Mouse (Mus musculus): ENCODE measurements at regions not wholly inside any gene's neighbourhood (a gene's known extent, or its start where the extent isn't known, plus 50 kb on each side); places are given as distances from the start of the nearest gene placed in this dataset.

GRCm38 (mm10) chr6:94776585-94776984, 76.6 kb upstream of the Lrig1 start:
- H3K4me3 ChIP-seq (replicated peaks; ENCODE audit: insufficient read depth, low read depth, low read length): no peak overlapping the region
- no peak for DNase-seq
- no peak overlapping the region for H3K27ac ChIP-seq (ENCODE audit: insufficient read depth, low read length)
- H3K27me3 ChIP-seq (ENCODE audit: control insufficient read depth, insufficient read depth, low read length): no peaks in the 10 kb centered on the region; the same call in 1 of the 2 replicates
- H3K4me1 ChIP-seq (ENCODE audit: control insufficient read depth, insufficient read depth, low read length): no peaks in the 10 kb centered on the region
- no peak for TF ChIP-seq CTCF (IDR thresholded peaks at IDR 0.05; ENCODE audit: borderline replicate concordance, insufficient read depth, low read depth, low read length)
- no peak for TF ChIP-seq POLR2A (IDR thresholded peaks at IDR 0.05; ENCODE audit: borderline replicate concordance, insufficient read depth, low read length)
- WGBS: 16% methylated on average over 4 of the region's 4 CpGs

- H3K4me1 ChIP-seq (ENCODE audit: control insufficient read depth, insufficient read depth, low read length): no peaks in the 10 kb centered on the region
- no peak for DNase-seq
- WGBS: 100% methylated on average over 3 of the region's 3 CpGs
- TF ChIP-seq CTCF (IDR thresholded peaks at IDR 0.05; ENCODE audit: borderline replicate concordance, insufficient read depth, low read depth, low read length) (no peak), POLR2A (IDR thresholded peaks at IDR 0.05; ENCODE audit: borderline replicate concordance, insufficient read depth, low read length) (no peak)
- H3K27me3 ChIP-seq (ENCODE audit: control insufficient read depth, insufficient read depth, low read length): no peaks in the 10 kb centered on the region; the same call in 1 of the 2 replicates
- H3K4me3 ChIP-seq (replicated peaks; ENCODE audit: insufficient read depth, low read depth, low read length): no peak overlapping the region
- H3K27ac ChIP-seq (ENCODE audit: insufficient read depth, low read length): no peak overlapping the region
Measured at GRCm38 (mm10) chr6:94774871-94775270, 74.9 kb upstream of the Lrig1 start.

- Histone ChIP-seq H3K4me1 (ENCODE audit: control insufficient read depth, insufficient read depth, low read length) (no peaks in the 10 kb centered on the region), H3K27me3 (ENCODE audit: control insufficient read depth, insufficient read depth, low read length) (no peaks in the 10 kb centered on the region; the same call in 1 of the 2 replicates), H3K4me3 (replicated peaks; ENCODE audit: insufficient read depth, low read depth, low read length) (no peak overlapping the region), H3K27ac (ENCODE audit: insufficient read depth, low read length) (no peak overlapping the region)
- 17% methylated on average over 27 of the region's 27 CpGs for WGBS
- no peak for DNase-seq
- TF ChIP-seq POLR2A (IDR thresholded peaks at IDR 0.05; ENCODE audit: borderline replicate concordance, insufficient read depth, low read length) (no peak), CTCF (IDR thresholded peaks at IDR 0.05; ENCODE audit: borderline replicate concordance, insufficient read depth, low read depth, low read length) (no peak)
Measured at GRCm38 (mm10) chr6:94773604-94774486, 73.9 kb upstream of the Lrig1 start.

GRCm38 (mm10) chr6:94772868-94773603, 73.1 kb upstream of the Lrig1 start:
- Histone ChIP-seq H3K4me1 (ENCODE audit: control insufficient read depth, insufficient read depth, low read length) (no peaks in the 10 kb centered on the region), H3K27me3 (ENCODE audit: control insufficient read depth, insufficient read depth, low read length) (no peaks in the 10 kb centered on the region; the same call in 1 of the 2 replicates), H3K4me3 (replicated peaks; ENCODE audit: insufficient read depth, low read depth, low read length) (no peak overlapping the region), H3K27ac (ENCODE audit: insufficient read depth, low read length) (no peak overlapping the region)
- no peak for TF ChIP-seq CTCF (IDR thresholded peaks at IDR 0.05; ENCODE audit: borderline replicate concordance, insufficient read depth, low read depth, low read length)
- TF ChIP-seq POLR2A (IDR thresholded peaks at IDR 0.05; ENCODE audit: borderline replicate concordance, insufficient read depth, low read length): no peak
- no peak for DNase-seq
- WGBS: 71% methylated on average over 12 of the region's 12 CpGs

GRCm38 (mm10) chr6:94772391-94772790, 72.4 kb upstream of the Lrig1 start:
- H3K4me3 ChIP-seq (replicated peaks; ENCODE audit: insufficient read depth, low read depth, low read length): no peak overlapping the region
- no peak for DNase-seq
- TF ChIP-seq POLR2A (IDR thresholded peaks at IDR 0.05; ENCODE audit: borderline replicate concordance, insufficient read depth, low read length): no peak
- no peak for TF ChIP-seq CTCF (IDR thresholded peaks at IDR 0.05; ENCODE audit: borderline replicate concordance, insufficient read depth, low read depth, low read length)
- no peaks in the 10 kb centered on the region for H3K4me1 ChIP-seq (ENCODE audit: control insufficient read depth, insufficient read depth, low read length)
- no peaks in the 10 kb centered on the region; the same call in 1 of the 2 replicates for H3K27me3 ChIP-seq (ENCODE audit: control insufficient read depth, insufficient read depth, low read length)
- no peak overlapping the region for H3K27ac ChIP-seq (ENCODE audit: insufficient read depth, low read length)
- 82% methylated on average over 7 of the region's 7 CpGs for WGBS

- Histone ChIP-seq H3K4me1 (ENCODE audit: control insufficient read depth, insufficient read depth, low read length) (no peaks in the 10 kb centered on the region), H3K27me3 (ENCODE audit: control insufficient read depth, insufficient read depth, low read length) (no peaks in the 10 kb centered on the region; the same call in 1 of the 2 replicates), H3K27ac (ENCODE audit: insufficient read depth, low read length) (no peak overlapping the region), H3K4me3 (replicated peaks; ENCODE audit: insufficient read depth, low read depth, low read length) (no peak overlapping the region)
- no peak for DNase-seq
- 81% methylated on average over 5 of the region's 5 CpGs for WGBS
- TF ChIP-seq POLR2A (IDR thresholded peaks at IDR 0.05; ENCODE audit: borderline replicate concordance, insufficient read depth, low read length): no peak
- TF ChIP-seq CTCF (IDR thresholded peaks at IDR 0.05; ENCODE audit: borderline replicate concordance, insufficient read depth, low read depth, low read length): no peak
Measured at GRCm38 (mm10) chr6:94768230-94768629, 68.3 kb upstream of the Lrig1 start.

GRCm38 (mm10) chr6:94765724-94766123, 65.8 kb upstream of the Lrig1 start:
- WGBS: 88% methylated on average over 6 of the region's 6 CpGs
- Histone ChIP-seq H3K27ac (ENCODE audit: insufficient read depth, low read length) (no peak overlapping the region), H3K4me3 (replicated peaks; ENCODE audit: insufficient read depth, low read depth, low read length) (no peak overlapping the region), H3K27me3 (ENCODE audit: control insufficient read depth, insufficient read depth, low read length) (no peaks in the 10 kb centered on the region), H3K4me1 (ENCODE audit: control insufficient read depth, insufficient read depth, low read length) (no peaks in the 10 kb centered on the region)
- TF ChIP-seq POLR2A (IDR thresholded peaks at IDR 0.05; ENCODE audit: borderline replicate concordance, insufficient read depth, low read length) (no peak), CTCF (IDR thresholded peaks at IDR 0.05; ENCODE audit: borderline replicate concordance, insufficient read depth, low read depth, low read length) (no peak)
- DNase-seq: no peak

Measured in cerebellum, adult 2 months (tissue).